Mouse (Mus musculus) spleen, postnatal 4 days (tissue): ENCODE measurements at regions not wholly inside any gene's neighbourhood (a gene's known extent, or its start where the extent isn't known, plus 50 kb on each side); places are given as distances from the start of the nearest gene placed in this dataset.

Experiments used
- DNase-seq, 2 experiments: peaks; one replicate each; pipeline ENCODE4 v3.0.0; 2022; ENCODE audit warnings: low spot score in 2 of 2

DNA sequence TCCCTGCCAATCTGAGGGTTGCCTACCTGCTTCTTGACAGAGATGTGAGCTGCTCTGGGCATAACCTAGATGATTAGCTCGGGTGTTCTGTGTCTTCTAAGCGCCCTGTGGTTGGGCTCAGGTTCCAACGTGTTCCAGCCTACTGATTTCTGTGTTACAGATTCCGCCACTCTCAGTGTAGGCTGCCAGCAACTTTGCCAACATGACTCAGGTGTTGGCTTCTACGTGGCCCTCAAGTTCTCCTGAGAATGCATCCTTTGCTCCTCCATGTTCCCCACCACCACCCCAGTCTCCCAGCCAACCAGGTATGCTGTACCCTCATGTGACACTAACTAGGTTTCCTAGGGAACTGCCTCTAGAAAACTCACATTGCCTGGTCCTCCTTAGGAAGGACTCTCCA lies 179.7 kb upstream of the Cadm1 start:
- DNase-seq = no peak

DNA sequence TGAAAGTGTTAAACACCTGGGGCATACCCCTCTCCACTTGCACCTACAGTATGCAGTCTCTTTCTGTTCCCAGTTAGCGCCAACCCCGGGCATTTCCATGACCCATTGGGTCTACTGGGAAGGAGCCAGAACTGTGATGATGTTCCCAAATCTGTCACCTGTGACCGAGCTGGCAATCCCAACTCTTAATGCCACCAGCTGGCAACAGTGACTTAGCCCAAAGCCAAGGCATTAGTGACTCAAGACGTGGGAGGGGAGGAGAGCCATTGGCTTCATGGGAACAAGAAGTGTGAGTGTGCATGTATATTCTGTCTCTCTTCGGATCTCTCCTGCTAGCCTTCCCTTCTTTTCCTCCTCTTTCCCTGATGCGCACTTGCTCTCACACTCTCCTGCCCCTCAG lies 178.9 kb upstream of the Cadm1 start:
- DNase-seq = no peak

GRCm38 (mm10) chr9:47353017-47353416 lies 177.0 kb upstream of the Cadm1 start:
- DNase-seq = no peak

GRCm38 (mm10) chr9:47353972-47354371 lies 176.0 kb upstream of the Cadm1 start:
- DNase-seq = no peak

DNA sequence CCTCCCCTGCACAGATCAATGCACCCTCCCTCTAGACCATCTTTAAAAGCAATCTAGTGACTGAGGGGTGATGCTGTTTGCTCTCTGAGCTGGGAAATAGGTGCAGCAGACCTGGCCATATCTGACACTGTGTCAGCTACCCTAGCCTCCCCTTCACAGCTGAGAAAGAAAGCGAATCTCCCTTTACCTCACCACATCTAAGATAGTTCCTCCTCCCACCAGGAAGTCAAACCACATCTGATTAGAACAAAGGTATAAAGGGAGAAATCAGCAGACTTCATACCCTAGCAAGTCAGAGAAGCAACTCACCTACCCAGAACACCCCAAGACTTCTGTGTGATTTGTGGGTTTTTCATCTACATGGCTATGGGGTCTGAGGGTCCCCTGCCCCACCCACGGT lies 175.6 kb upstream of the Cadm1 start:
- no peak for DNase-seq

- no peak for DNase-seq
These were observed 175.1 kb upstream of the Cadm1 start for GRCm38 (mm10) chr9:47354866-47355265.

- no peak for DNase-seq
These were observed 172.1 kb upstream of the Cadm1 start for GRCm38 (mm10) chr9:47357756-47358399.

DNA sequence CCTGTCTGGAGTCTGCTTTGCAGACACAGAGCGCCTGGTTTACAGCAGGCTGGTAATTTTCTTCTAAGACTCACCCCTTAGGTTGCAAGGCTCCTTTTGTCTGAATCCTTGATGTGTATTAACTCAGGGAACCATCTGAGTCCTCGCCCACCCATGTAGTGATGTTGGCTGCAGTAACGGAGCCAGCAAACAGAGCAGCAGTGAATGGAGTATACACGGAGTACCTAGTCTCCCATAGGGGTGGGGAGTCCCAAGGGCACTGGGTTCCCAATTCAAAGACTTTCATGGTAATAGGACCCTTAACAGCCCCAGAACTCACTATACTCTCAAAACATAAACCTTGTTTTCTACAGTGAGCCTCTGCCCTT lies 171.6 kb upstream of the Cadm1 start:
- no peak for DNase-seq

DNA sequence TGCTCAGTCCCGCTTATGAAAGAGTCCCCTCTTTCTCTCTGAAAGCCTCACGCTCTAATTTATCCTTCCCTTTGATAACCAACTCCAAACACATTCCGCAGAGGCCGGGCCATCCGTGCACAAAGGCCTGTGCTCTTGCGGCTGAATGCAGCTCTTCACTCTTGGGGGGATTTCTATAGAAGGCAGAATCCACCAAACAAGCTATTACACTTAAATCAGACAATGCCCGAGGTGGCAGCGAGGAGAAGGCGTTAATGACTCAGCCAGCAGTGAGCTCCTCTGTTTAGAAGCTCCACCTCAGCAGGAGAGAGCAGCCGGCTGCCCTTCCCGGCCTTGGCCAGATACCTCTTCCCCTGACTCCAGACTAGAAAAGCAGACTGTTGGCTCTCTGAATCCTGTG lies 166.9 kb upstream of the Cadm1 start:
- no peak for DNase-seq

DNA sequence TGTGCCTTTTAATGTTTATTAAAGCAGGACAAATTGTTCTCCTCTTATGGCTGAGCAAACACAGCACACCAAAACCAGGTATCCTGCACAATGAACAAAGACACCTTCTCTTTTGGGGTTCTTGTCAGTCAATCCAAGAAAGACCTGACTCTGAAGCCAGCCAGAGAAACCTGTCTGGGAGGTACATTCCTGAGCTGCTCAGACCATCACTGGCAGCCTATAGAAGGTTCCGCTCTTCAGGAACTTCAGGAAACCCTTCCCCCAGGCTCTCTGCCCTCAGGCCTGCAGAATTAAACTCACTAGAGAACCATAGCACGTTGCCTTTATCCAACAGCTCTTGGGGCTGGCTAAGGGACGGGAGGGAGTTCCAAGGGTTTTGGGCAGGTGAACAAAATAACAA lies 165.2 kb upstream of the Cadm1 start:
- no peak for DNase-seq

- no peak for DNase-seq
These were observed 162.6 kb upstream of the Cadm1 start for GRCm38 (mm10) chr9:47367266-47367957.

DNA sequence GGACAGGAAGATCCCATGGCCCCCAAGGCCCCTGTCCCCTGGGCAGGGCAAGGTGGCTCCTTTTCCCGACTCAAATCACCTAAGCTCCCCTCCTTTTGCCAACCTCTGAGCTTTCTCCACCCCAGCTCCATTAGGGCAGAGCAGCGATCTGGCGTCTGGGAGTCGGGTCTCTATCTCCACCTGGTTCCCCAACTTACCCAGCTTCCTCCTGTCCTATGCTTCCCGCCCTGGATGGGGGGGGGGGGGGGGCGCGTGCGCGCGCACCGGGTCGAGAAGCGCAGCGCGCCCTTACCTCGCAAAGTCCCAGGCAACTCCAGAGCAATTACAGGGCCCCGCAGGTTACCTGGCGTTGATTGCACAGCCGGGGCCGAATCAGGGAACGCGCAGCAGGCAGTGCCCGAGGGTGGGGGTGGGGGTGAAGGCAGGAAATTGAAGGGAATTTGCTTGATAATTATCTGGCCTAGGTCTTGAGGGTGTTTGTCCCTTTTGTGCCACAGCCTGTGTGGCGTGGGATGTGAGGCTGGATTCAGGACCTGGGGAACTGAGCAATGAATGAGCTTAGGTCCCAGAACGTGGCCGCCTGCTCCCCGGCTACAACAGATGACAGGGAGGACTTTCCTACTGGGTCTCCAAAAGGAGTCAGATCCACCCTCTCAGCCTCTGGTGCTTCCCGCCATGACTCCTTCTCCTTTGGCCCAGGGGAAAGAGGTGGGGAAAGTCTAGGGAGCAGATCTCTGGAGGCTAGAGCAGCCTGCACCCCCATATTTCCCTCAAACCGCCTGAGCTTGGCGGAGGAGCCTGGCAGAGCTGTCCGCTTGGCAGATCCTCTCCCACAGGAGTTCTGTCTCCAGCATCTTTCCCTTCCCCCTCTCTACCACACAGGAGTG lies 161.7 kb upstream of the Cadm1 start:
- no peak for DNase-seq

DNA sequence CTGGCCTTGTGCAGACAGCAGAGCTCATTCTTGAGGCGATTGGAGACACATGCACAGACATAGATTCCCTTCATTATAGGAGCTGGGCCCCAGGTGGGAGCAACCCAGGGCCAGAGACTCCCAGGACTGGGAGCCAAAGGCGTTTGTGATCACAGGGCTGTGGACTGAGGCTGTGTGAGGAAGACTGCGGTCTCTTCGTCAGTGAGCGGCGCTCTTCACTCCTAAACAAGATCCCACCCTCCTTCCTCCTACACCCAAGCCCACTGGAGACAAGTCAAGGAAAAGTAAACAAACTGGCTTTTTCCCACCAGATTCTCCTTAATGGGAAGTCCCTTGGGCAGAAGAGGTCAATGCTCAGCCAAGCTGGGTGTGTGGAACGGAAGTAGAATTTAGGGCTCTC lies 157.7 kb upstream of the Cadm1 start:
- DNase-seq = no peak

- no peak for DNase-seq
These were observed 155.9 kb upstream of the Cadm1 start for GRCm38 (mm10) chr9:47374086-47374485.

DNA sequence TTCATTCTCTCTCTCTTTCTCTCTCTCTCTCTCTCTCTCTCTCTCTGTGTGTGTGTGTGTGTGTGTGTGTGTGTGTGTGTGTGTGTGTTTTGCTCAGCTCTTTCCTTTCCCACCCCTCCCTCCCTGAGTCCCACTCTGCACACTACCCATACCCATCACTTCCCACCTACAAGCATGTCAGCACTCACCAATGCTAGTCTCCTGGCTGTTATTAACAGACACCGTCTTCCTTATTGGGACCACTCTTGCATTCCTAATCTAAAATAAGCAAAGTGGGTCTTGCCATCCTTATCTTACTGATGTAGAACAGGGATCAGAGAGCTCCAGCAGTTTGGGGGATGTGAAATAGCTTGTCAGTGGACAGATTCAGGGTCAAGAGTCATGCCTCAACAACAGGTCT lies 153.3 kb upstream of the Cadm1 start:
- DNase-seq = no peak

DNA sequence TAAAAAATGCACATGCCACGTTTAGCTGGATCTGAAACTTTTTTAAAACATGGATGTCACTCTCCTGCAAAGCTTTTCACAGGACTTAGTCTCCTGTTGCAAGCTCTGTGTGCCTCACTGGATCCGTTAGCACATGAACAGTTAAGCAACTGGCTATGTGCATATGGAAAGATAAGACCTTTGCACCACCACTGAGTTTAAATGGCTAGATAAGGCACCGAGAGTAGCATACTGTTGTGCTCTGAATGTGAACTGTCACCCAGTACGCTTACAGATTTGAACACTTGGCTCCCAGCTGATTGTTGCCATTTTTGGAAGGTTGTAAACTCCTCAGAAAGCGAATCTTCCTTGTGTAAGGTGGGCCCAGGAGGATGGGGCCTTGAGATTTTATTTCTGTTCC lies 151.4 kb upstream of the Cadm1 start:
- DNase-seq = no peak

GRCm38 (mm10) chr9:47380361-47380760 lies 149.6 kb upstream of the Cadm1 start:
- DNase-seq = no peak

- DNase-seq = no peak
These were observed 145.7 kb upstream of the Cadm1 start for GRCm38 (mm10) chr9:47384185-47384854.

DNA sequence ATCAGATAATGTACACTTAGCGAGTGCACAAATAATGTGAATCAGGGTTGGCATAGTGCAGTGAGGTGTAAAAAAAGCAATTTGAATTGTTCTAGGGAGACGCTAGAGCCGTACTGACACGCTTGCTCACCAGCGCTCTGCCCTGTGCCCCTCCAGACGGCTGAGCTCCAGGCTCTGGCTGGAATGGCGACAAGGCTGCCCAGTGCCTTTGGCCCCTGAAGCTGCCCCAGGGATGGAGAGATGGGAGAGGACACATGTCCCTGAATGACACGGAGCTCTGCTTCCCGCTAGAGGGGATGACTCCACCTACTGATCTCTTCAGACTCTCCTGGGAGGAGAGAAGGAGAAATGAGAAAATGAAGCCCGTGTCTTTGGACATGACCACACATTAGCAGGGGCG lies 143.3 kb upstream of the Cadm1 start:
- no peak for DNase-seq

DNA sequence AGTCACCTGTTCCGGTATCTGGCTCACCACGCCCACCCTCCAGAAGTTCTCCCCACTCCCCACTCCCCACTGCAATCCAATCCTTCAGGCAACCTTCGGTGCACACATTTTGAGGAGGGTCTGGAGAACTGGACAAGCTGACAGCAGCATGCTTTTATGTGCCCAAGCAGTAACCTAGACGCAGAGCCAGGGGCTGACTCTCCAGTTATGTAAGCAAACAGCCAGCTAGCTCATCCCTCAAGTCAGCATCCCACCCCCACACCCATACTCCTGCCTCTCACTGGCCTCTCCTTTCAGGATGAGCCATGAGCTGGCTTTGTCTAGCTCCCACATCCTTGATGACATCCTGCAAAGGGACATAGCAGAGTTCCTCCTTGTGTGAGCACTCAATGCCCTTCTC lies 142.8 kb upstream of the Cadm1 start:
- DNase-seq = no peak

DNA sequence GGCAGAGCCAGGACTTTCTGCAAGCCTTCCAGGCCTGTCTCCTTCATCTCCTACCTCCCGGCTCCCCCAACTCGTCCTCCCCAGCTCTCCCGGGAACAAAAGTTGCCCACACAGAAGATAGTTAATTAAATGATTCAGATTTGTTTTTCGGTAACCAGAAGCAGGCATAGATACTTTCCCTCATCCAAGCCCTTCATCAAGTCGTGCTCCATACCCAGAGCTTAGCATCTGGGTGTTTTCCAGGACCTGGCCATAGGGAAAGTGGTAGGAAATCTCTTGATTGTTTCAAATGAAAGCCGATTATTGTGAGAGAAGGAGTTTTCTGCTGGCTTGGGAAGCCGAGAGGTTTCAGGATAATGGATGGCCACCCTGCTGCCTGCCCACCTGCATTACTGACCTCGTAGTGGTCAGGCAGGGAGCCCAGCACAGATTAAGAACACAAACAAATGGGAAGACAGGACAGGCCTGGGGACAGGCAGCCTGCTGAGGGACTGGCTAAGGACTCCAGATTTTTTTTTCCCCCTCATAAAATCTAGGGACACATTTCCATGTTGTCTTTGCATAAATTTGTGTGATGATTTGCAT lies 142.2 kb upstream of the Cadm1 start:
- DNase-seq = no peak

DNA sequence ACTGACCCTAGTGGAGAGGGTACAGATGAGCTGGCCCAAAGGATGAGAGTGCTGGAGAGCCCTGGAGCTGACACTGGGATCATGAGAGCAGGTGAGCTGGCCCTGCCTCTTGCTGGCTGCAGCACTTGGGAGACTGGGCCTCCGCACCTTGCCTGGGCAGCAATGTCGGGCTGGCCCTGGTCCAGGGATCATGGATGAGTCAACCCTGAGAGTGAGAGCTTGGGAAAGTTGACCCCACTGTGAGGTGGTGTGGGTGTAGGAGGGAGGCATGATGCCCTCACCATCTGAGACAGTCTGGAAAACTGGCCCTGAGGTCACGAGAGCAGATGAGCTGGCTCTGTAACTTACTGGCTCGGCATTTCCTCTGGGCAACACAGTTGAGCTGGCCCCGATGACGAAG lies 140.1 kb upstream of the Cadm1 start:
- no peak for DNase-seq
